Mouse (Mus musculus) liver, embryonic 14.5 days (tissue): Measurements from ENCODE around the gene Tmem265.

Source experiments
- CTCF ChIP-seq: IDR thresholded peaks from 2 replicates; pipeline ENCODE4 v1.5.1; 2016; ENCODE audit warnings: antibody characterized with exemption, low read depth, control low read depth
- EP300 ChIP-seq: IDR thresholded peaks from 2 replicates; pipeline ENCODE4 v1.6.1; 2016; ENCODE audit warnings: antibody characterized with exemption, low read depth

DNA sequence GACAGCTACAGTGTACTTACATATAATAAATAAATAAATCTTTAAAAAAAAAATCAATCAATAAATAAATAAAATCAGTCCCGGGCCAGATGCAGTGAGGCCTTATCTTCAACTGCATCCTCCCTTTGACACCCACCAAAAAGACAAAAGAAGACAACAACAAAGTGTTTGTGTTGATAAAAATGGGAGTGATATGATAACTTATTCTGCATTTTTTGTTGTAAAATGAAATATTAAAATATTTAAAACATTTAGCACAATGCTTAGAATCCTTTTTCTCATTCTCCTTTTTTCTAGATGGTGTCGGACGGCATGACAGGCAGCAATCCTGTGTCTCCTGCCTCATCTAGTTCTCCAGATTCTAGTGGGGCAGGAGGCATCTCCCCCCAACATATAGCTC lies 41.9 kb upstream of the Tmem265 start, which contains the start of gene Gm42715:
- TF ChIP-seq EP300: no peak
- TF ChIP-seq CTCF: no peak
